Comparison of ENCODE assay signal across 9 mouse cellular contexts in genomic region chr13:58112191-58112590, GRCm38 (mm10). TPM values are rescaled to one million over a fixed set of nuclear protein-coding genes. Genes with fewer than 3 reads are reported as not detected.
A peak's percentile ranks its signal among the peaks of the same experiment; 100 is the strongest.
DNase-seq lines count a peak whose midpoint lies in the region; ATAC-seq and TF ChIP-seq lines count a peak whose summit lies in the region.
"Had no signal": no experiment of that assay in that cellular context is flagged by ENCODE, and none has a peak within 500 bp of the region (broad histone marks: within the 10 kb centered on the region; RNA-seq: fewer than 3 reads in every experiment).

No protein-coding gene starts in this region.

- WGBS in kidney, adult 2 months, result 59% methylated on average over 10 of the region's 10 CpGs
- 56% methylated on average over 10 of the region's 10 CpGs for WGBS in embryonic facial prominence, embryonic 15.5 days
- WGBS in intestine, embryonic 15.5 days, result 61% methylated on average over 10 of the region's 10 CpGs
- WGBS in midbrain, embryonic 15.5 days, result 67% methylated on average over 10 of the region's 10 CpGs

- peak overlapping the region; percentile 58 for H3K4me3 ChIP-seq in kidney, adult 2 months (ENCODE audit: insufficient read depth, low read depth, low read length)
- H3K4me3 ChIP-seq in embryonic facial prominence, embryonic 15.5 days (replicated peaks), result peak overlapping the region; percentile 56
- peak overlapping the region; percentile 53 for H3K4me3 ChIP-seq in intestine, embryonic 15.5 days (replicated peaks)
- peak overlapping the region; percentile 53 for H3K4me3 ChIP-seq in midbrain, embryonic 15.5 days

- ATAC-seq in embryonic facial prominence, embryonic 15.5 days (ENCODE audit: insufficient number of reproducible peaks, low FRiP score, low TSS enrichment, low read depth), result no peak
- ATAC-seq in intestine, embryonic 15.5 days, result no peak
- no peak for ATAC-seq in midbrain, embryonic 15.5 days (replicated peaks)
- no peak for ATAC-seq in activated CD4-positive, CD25-positive, alpha-beta regulatory T cell, adult 4 months

- no peaks in the 10 kb centered on the region for H3K36me3 ChIP-seq in kidney, adult 2 months (ENCODE audit: control insufficient read depth, insufficient read depth, low read length)
- no peaks in the 10 kb centered on the region for H3K36me3 ChIP-seq in embryonic facial prominence, embryonic 15.5 days
- no peaks in the 10 kb centered on the region for H3K36me3 ChIP-seq in intestine, embryonic 15.5 days
- no peaks in the 10 kb centered on the region for H3K36me3 ChIP-seq in midbrain, embryonic 15.5 days (replicated peaks)
- H3K36me3 ChIP-seq: G1E had no signal

- H3K9me3 ChIP-seq in embryonic facial prominence, embryonic 15.5 days (replicated peaks), result no peaks in the 10 kb centered on the region
- no peaks in the 10 kb centered on the region for H3K9me3 ChIP-seq in intestine, embryonic 15.5 days
- H3K9me3 ChIP-seq in midbrain, embryonic 15.5 days, result no peaks in the 10 kb centered on the region
- H3K9me3 ChIP-seq: G1E had no signal

- H3K4me1 ChIP-seq in kidney, adult 2 months (ENCODE audit: control insufficient read depth, insufficient read depth, low read length), result no peaks in the 10 kb centered on the region; the same call in 1 of the 2 replicates
- H3K4me1 ChIP-seq in embryonic facial prominence, embryonic 15.5 days, result peaks cover 18% of the 10 kb centered on the region
- peaks cover 24% of the 10 kb centered on the region for H3K4me1 ChIP-seq in intestine, embryonic 15.5 days (replicated peaks)
- H3K4me1 ChIP-seq in midbrain, embryonic 15.5 days, result peaks cover 27% of the 10 kb centered on the region

- peak overlapping the region; percentile 62 for H3K27ac ChIP-seq in kidney, adult 2 months (ENCODE audit: insufficient read depth, low read depth, low read length)
- H3K27ac ChIP-seq in embryonic facial prominence, embryonic 15.5 days (replicated peaks), result 0 out of 2 replicates have a peak overlapping the region, but pooled peaks have one; percentile 73
- no peak overlapping the region for H3K27ac ChIP-seq in intestine, embryonic 15.5 days
- peak overlapping the region; percentile 93 for H3K27ac ChIP-seq in midbrain, embryonic 15.5 days

- no peaks in the 10 kb centered on the region for H3K27me3 ChIP-seq in kidney, adult 2 months (replicated peaks; ENCODE audit: control insufficient read depth, insufficient read depth, low read length)
- H3K27me3 ChIP-seq in embryonic facial prominence, embryonic 15.5 days, result no peaks in the 10 kb centered on the region
- H3K27me3 ChIP-seq in intestine, embryonic 15.5 days (replicated peaks), result no peaks in the 10 kb centered on the region
- no peaks in the 10 kb centered on the region for H3K27me3 ChIP-seq in midbrain, embryonic 15.5 days (replicated peaks)

- DNase-seq in kidney, adult 2 months, result no peak
- DNase-seq in kidney, adult 18-20 months, result no peak
- DNase-seq in adrenal gland, postnatal 36 days, result no peak
- no peak for DNase-seq in lung, postnatal 10 days

- TF ChIP-seq POLR2A in kidney, adult 2 months (IDR thresholded peaks at IDR 0.05; ENCODE audit: low read depth, low read length), result no peak

- TF ChIP-seq CTCF in kidney, adult 2 months (conservative IDR thresholded peaks at IDR 0.05; ENCODE audit: insufficient read depth, insufficient read length, low read depth, low read length), result no peak

- no peak overlapping the region; the same call in 1 of the 2 replicates for H3K9ac ChIP-seq in embryonic facial prominence, embryonic 15.5 days
- H3K9ac ChIP-seq in intestine, embryonic 15.5 days, result no peak overlapping the region; the same call in 1 of the 2 replicates
- peak overlapping the region; percentile 66 for H3K9ac ChIP-seq in midbrain, embryonic 15.5 days

- peak overlapping the region; percentile 88 for H3K4me2 ChIP-seq in embryonic facial prominence, embryonic 15.5 days (replicated peaks)
- peak overlapping the region; percentile 87 for H3K4me2 ChIP-seq in intestine, embryonic 15.5 days (replicated peaks)
- H3K4me2 ChIP-seq in midbrain, embryonic 15.5 days, result peak overlapping the region; percentile 85

RNA-seq across cellular contexts. Expression of gene Klhl3, which starts 1.2 kb away (rescaled TPM):
- polyA plus RNA-seq in kidney, adult 2 months (2012; rRNA removed), result 24.7 and 26.3 TPM in 2 replicates
- polyA plus RNA-seq in embryonic facial prominence, embryonic 15.5 days (2015; fragmentation: Nextera tagmentation; extraction: Ambion mirVana), result 3.6 and 3.8 TPM in 2 replicates
- 2.6 and 2.8 TPM in 2 replicates for polyA plus RNA-seq in intestine, embryonic 15.5 days (2015; fragmentation: Nextera tagmentation; extraction: Ambion mirVana)
- 12.7 and 14.2 TPM in 2 replicates for polyA plus RNA-seq in midbrain, embryonic 15.5 days (2015; fragmentation: Nextera tagmentation; extraction: Ambion mirVana)
- polyA plus RNA-seq in activated CD4-positive, CD25-positive, alpha-beta regulatory T cell, adult 4 months (2017; shearing (Covaris generic)), result 1 to 10 TPM; 7.0 to 9.8 TPM
- total RNA-seq in adrenal gland, postnatal 36 days (2021), result 1 to 10 TPM; 1.5 to 1.9 TPM
- polyA plus RNA-seq: G1E had no signal

RNA-seq across cellular contexts. Expression of gene Hnrnpa0, which starts 16.2 kb away (rescaled TPM):
- 38.3 and 46.8 TPM in 2 replicates for polyA plus RNA-seq in kidney, adult 2 months (2012; rRNA removed)
- polyA plus RNA-seq in embryonic facial prominence, embryonic 15.5 days (2015; fragmentation: Nextera tagmentation; extraction: Ambion mirVana), result 32.8 and 33.5 TPM in 2 replicates
- polyA plus RNA-seq in intestine, embryonic 15.5 days (2015; fragmentation: Nextera tagmentation; extraction: Ambion mirVana), result 28.2 and 36.2 TPM in 2 replicates
- polyA plus RNA-seq in midbrain, embryonic 15.5 days (2015; fragmentation: Nextera tagmentation; extraction: Ambion mirVana), result 40.5 and 48.7 TPM in 2 replicates
- polyA plus RNA-seq in activated CD4-positive, CD25-positive, alpha-beta regulatory T cell, adult 4 months (2017; shearing (Covaris generic)), result 10 to 100 TPM; 20.5 to 32.4 TPM
- total RNA-seq in adrenal gland, postnatal 36 days (2021), result 100 to 1,000 TPM; 123 to 133 TPM

RNA-seq across cellular contexts. Expression of gene Idnk, which starts 45.3 kb away (rescaled TPM):
- polyA plus RNA-seq in kidney, adult 2 months (2012; rRNA removed), result 21.0 and 27.4 TPM in 2 replicates
- 32.6 and 36.3 TPM in 2 replicates for polyA plus RNA-seq in embryonic facial prominence, embryonic 15.5 days (2015; fragmentation: Nextera tagmentation; extraction: Ambion mirVana)
- polyA plus RNA-seq in intestine, embryonic 15.5 days (2015; fragmentation: Nextera tagmentation; extraction: Ambion mirVana), result 43.0 and 44.0 TPM in 2 replicates
- polyA plus RNA-seq in midbrain, embryonic 15.5 days (2015; fragmentation: Nextera tagmentation; extraction: Ambion mirVana), result 60.4 and 60.8 TPM in 2 replicates
- 100 to 1,000 TPM; 250 to 265 TPM for polyA plus RNA-seq in activated CD4-positive, CD25-positive, alpha-beta regulatory T cell, adult 4 months (2017; shearing (Covaris generic))
- 10 to 100 TPM; 57.2 to 62.8 TPM for total RNA-seq in adrenal gland, postnatal 36 days (2021)
